Mouse (Mus musculus) adrenal gland, postnatal 25 days (tissue): Measurements from ENCODE around the gene Ptprt. TPM values are rescaled to one million over a fixed set of nuclear protein-coding genes. Genes with fewer than 3 reads are reported as not detected.

Source experiments
- DNase-seq: peaks from one replicate; pipeline ENCODE4 v3.0.0; 2021; ENCODE audit warnings: mixed read lengths
- total RNA-seq: library from RNA; stranded (reverse); gene quantifications from 2 replicates; pipeline ENCODE4 v1.2.3, GENCODE M21; 2021

The Ptprt gene
- total RNA-seq, 1 experiment from 2014 or later: 0.15 TPM

GRCm38 (mm10) chr2:162581651-162582050 is 79.3 kb downstream of the Ptprt start:
- no peak for DNase-seq

- DNase-seq: no peak
Observed at GRCm38 (mm10) chr2:162577819-162578218, 83.1 kb downstream of the Ptprt start.

GRCm38 (mm10) chr2:162572851-162573250 is 88.1 kb downstream of the Ptprt start:
- DNase-seq: no peak

GRCm38 (mm10) chr2:162571037-162571436 is 89.9 kb downstream of the Ptprt start:
- no peak for DNase-seq

GRCm38 (mm10) chr2:162568308-162569100 is 92.4 kb downstream of the Ptprt start:
- DNase-seq: no peak

- DNase-seq: no peak
Observed at GRCm38 (mm10) chr2:162548312-162548711, 112.6 kb downstream of the Ptprt start.

- DNase-seq: no peak
Observed at GRCm38 (mm10) chr2:162531638-162532037, 129.3 kb downstream of the Ptprt start.

GRCm38 (mm10) chr2:162528911-162529310 is 132.0 kb downstream of the Ptprt start:
- no peak for DNase-seq

GRCm38 (mm10) chr2:162515993-162516392 is 145.0 kb downstream of the Ptprt start:
- no peak for DNase-seq

- DNase-seq: no peak
Observed at GRCm38 (mm10) chr2:162513072-162513471, 147.9 kb downstream of the Ptprt start.

GRCm38 (mm10) chr2:162512094-162512493 is 148.9 kb downstream of the Ptprt start:
- no peak for DNase-seq

- DNase-seq: no peak
Observed at GRCm38 (mm10) chr2:162509016-162509415, 151.9 kb downstream of the Ptprt start.

- no peak for DNase-seq
Observed at GRCm38 (mm10) chr2:162507664-162508063, 153.3 kb downstream of the Ptprt start.

GRCm38 (mm10) chr2:162504850-162505249 is 156.1 kb downstream of the Ptprt start:
- DNase-seq: no peak

- DNase-seq: no peak
Observed at GRCm38 (mm10) chr2:162499501-162499915, 161.4 kb downstream of the Ptprt start.

- DNase-seq: peak; percentile 4
Observed at GRCm38 (mm10) chr2:162498191-162498590, 162.8 kb downstream of the Ptprt start.

GRCm38 (mm10) chr2:162484036-162484435 is 176.9 kb downstream of the Ptprt start:
- DNase-seq: no peak

- no peak for DNase-seq
Observed at GRCm38 (mm10) chr2:162443106-162443505, 217.8 kb downstream of the Ptprt start.

GRCm38 (mm10) chr2:162436646-162437045 is 224.3 kb downstream of the Ptprt start:
- DNase-seq: no peak

GRCm38 (mm10) chr2:162430171-162430570 is 230.8 kb downstream of the Ptprt start:
- DNase-seq: no peak

GRCm38 (mm10) chr2:162426114-162426513 is 234.8 kb downstream of the Ptprt start:
- DNase-seq: no peak

- no peak for DNase-seq
Observed at GRCm38 (mm10) chr2:162418181-162418580, 242.8 kb downstream of the Ptprt start.

- no peak for DNase-seq
Observed at GRCm38 (mm10) chr2:162413073-162413812, 247.7 kb downstream of the Ptprt start.

- peak; percentile 4 for DNase-seq
Observed at GRCm38 (mm10) chr2:162411014-162411413, 249.9 kb downstream of the Ptprt start.
